Mouse (Mus musculus) adrenal gland (tissue): ENCODE results near the gene Cpne5.
"Not testable (repeated sequence)": the region's sequence is repeated elsewhere in the genome, so short reads cannot be mapped to it uniquely, and the experiment has no call there.

Experiments used
- intact Hi-C: fragments of 180-260 bp; cut with DNase I; formaldehyde crosslinking; loops from one replicate; pipeline ENCODE4 v1.15.1; 2025

Gene Cpne5

DNA sequence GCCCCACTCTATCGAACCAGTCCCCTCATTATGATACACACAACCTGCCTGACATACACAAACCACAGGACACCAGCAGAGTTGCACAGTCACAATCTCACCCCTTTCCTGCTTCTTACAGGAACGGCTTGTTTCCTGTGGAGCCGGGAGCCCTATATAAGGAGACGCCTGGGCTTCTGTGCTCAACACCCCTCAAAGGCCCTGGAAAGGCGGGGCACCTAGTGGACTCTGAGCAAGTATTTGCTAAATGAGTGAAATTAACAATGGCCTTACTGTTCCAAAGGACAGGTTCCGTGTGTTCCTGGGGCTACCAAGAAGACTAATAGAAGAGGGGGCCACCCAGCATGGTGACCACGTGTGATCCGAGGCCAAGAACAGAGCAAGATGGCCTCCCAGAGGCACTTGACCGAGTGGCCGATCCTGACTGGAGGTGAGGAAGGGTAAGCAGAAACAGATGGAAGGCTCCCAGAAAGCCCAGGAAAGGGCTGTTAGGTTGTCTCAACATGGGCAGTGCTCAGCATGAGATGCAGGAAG lies 20.1 kb upstream of the Cpne5 start:
- intact Hi-C loops, result no loop called here

DNA sequence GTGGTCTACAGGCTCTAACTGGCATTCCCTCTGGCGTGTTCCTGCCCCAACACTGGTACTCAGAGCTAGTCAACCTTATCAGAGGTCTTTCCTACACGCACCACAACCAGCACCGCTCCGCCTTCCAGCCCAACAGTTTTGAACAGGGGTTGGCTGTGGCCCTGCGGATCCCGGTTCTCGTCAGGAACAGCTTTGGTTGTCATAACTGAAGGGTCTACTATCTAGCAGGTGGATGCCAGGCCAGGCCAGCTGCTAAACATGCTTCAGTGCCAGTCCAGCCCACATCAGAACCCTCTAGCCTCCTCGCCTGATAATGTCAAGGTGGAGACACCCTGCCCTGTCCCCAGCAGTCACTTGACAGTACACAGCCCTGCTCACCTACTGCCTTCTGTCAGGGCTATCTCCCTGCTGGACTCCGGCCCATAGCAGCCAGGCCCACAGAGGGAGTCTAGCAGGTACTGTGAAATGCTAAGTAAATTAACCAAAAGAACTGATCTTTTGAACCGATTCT lies 19.1 kb upstream of the Cpne5 start:
- intact Hi-C loops, result no loop called here

DNA sequence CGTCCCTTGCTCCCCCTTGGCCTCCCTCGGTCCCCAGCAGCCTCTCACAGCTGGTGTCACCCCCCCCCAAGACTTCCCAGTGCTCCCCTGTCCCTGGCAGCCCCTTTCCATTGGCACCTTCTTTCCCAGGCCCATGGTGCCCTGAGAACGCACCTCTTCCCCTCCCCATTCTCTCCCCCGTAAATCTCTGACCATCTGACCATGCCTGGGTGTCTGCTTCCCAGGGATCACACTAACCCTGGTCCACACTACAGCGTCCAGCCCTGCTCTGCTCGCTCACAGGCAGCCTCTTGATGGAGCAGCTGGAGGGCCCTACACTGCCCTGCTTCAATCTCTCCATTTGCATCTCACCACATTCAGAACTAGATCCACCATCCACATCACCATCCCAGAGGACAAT lies 18.5 kb upstream of the Cpne5 start:
- intact Hi-C loops, result no loop called here

DNA sequence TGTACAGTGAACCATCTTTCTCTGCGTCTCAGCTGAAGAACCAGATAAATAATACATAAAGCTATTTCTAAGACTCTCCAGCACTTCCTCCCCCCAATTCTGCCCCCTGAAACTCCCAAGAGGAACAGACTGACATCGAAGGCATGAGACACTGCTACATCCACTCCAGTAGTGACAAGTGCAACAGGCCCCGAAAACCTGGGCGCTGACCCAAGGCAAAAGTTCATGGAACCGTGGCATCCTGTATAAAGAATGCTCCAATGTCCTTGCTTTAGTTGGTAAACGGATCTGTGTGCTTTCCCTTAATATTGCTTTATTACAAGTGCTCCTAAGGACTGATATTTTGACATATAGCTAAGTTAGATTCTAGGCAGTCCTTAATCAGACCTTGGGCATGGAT lies 16.8 kb upstream of the Cpne5 start:
- intact Hi-C loops, result not testable (repeated sequence)

DNA sequence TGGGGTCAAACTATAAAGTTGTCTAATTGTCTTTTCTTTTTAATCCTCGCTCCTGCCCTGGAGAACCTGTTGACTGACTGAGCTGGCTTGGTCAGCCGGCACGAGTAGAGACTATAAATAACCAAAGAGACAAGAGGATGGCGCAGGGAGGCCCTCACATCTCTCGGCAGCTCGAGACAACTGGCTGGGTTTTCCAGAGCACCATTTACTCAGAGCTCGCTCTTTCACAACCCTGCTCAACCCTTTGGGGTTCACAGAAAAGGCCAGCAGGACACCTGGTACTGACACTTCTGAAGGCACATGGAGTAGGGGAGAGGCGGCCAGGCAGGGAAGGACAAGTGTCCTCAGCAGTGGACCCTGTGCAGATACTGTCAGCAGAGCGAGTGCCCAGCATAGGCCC lies 15.7 kb upstream of the Cpne5 start:
- intact Hi-C loops, result no loop called here

DNA sequence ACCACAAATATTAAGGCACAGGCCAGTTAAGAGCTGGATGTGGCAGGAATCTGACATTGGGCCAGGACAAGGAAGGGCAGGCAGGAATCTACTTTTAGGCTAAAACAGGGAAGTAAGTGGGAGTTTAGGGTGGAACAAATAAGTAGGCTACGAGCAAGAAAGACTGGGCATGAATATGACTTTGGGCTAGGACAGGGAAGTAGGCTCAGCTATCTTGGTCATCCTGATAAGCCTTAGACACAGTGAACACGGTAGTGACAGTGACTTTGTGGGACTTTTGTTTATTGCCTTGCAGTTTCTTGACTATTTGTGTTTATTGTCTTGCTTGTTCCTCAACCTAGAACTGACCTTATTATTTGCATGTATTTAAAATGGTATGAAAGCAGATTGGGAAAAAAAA lies 15.3 kb upstream of the Cpne5 start:
- intact Hi-C loops, result no loop called here

DNA sequence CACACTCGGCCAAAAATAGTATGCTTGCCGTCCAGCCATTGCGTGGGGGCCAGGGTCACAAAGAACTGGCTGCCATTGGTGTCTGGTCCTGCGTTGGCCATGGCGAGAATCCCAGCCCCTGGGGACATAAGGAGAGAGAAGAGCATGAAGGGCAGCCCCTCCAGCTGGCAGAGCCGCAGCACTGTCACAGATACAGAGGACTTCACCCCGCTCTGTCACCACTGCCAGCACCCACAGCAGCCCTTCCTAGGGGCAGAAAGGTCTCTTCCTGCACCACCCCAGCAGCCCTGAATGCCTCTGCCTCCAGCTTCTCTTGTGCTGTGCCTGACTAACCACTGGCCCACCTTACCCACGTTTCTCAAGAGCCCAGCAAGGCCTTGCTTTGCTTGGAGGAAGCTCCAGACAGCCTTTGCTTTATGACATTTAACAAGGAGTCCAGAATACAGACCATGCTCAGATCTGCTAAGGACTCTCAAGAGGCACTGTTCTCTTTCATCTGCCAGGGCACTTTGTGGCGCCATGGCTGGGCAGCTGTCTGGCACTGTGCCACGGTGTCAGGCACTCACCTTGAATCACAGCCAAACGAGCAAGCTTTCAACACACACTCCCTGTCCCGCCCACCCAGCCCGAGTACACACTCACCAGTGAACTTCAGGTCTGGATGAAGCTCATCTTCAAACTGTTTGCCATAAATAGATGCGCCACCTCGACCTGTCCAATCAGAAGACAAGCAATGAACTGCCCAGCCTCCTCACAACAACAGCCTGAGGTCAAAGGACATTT lies 13.8 kb upstream of the Cpne5 start:
- intact Hi-C loops, result no loop called here

DNA sequence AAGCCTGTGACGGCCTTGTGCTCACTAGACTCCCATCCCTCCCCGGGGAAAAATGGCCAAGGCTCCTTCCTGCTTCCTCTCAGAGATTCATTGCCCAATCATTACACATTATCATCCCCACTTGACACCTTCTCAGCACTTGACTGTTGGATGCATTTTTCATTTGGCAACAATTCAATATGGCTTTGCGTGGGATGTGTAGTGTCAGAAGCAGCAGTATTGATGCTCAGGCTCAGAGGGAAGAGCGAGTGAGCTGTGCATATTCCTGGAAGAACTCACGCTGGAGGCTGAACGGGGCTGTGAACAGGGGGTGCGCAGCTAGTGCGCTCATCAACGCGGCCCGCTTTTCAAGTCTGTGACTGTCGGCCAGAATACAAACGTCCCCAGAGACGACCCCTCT lies 13.0 kb upstream of the Cpne5 start:
- intact Hi-C loops, result not testable (repeated sequence)

DNA sequence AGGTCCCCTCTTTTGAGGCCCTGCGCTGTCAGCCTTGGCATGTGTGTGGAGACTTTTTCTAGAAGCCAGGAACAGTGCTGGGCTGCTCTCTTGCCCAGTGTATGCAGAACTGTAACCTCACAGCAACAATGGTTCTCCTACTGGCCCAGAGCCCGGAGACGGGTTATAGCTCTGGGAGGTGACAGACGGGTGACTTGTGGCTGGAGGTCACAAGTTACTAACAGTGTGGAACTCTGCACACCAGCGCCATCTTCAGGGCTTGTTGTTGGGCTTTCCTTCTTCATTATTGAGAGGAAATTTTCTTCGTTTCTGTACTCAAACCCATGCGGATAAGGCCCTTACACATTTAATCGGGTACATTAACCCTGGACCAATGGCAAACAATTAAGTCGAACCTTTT lies 11.5 kb upstream of the Cpne5 start:
- intact Hi-C loops, result loop anchor here (5.0 kb wide), 1 partner anchor 202 kb away; no protein-coding TSS in a partner anchor

DNA sequence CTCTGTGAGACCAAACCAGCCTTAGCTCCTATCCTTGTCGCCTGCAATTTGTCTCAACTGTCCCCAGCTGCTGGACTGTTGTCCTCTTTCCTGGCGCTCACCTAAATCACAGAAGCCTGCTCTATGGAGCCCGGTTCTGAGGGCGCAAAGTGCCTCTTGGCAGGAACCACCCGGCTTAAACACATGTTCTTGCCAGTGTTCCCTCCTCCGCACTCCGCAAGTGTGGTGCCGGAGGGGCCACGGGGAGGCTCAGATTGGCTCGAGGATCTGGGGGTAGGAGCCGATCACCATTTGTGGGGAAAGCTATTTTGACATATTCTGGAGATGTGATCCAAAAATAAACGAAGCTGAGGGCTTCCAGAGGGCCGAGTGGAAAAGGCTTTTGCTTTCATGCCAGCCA lies 9.9 kb upstream of the Cpne5 start:
- intact Hi-C loops, result loop anchor here (2.0 to 5.0 kb wide), 2 partner anchors 75 to 201 kb away; no protein-coding TSS in a partner anchor

DNA sequence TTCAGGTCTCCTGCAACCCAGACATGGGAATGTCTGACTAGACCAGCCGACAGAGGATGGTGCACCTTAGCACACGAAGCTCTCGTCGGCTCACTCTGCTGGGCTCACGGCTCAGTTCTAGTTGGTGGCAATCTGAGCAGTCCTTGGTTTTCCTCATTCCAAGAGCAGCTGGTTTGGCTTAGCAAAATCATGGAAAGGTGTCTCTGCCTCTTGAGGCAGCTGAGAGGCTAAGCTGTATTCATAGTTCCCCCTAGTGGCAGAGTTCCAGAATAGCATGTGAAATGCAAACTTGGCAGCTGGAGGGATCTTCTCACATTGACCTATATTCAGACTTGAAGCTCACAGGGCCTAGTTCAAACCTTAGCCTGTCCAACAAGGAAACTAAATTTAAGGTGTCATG lies 8.6 kb upstream of the Cpne5 start:
- intact Hi-C loops, result loop anchor here (2.0 to 5.0 kb wide), 2 partner anchors 74 to 199 kb away; no protein-coding TSS in a partner anchor

DNA sequence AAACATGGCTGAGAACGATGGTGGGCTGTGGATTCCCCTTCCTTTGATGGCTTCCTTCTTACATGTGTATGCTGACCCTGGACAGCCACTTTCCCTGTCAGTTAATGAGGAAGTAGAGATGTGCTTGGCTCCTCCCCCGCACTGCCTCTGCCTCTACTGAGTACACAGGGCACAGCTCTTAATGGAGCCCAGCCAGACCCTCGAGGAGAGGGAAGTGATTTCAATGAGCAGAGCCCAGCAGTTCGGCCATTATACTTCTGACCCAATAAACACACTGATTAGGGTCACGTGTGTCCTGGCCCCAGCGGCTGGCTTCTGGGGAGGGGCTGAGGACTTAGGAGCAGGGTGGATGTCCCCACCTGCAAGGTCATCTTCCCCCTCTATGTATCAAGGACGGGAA lies 7.8 kb upstream of the Cpne5 start:
- intact Hi-C loops, result loop anchor here (2.0 to 5.0 kb wide), 2 partner anchors 73 to 198 kb away; no protein-coding TSS in a partner anchor

DNA sequence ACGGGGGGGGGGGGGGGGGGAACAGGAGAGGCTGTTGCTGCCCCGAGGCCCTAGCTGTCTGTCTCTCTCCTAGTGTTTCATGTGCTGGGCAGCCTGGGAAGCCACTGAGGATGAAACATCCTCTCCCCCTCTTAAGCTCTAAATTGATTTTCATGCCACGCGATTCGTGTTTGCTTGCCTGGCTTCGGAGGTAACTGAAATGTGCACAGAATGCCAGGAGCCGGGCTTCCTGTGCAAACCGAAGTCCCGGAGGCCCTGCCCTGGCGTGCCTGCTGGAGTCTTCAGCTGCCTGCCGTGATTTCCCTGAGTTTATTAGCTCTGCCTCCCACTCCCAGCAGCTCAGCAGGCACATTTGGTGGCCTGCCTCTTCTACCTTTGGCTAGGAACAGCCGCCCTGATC lies 6.9 kb upstream of the Cpne5 start:
- intact Hi-C loops, result loop anchor here (5.0 kb wide), 1 partner anchor 198 kb away; no protein-coding TSS in a partner anchor

DNA sequence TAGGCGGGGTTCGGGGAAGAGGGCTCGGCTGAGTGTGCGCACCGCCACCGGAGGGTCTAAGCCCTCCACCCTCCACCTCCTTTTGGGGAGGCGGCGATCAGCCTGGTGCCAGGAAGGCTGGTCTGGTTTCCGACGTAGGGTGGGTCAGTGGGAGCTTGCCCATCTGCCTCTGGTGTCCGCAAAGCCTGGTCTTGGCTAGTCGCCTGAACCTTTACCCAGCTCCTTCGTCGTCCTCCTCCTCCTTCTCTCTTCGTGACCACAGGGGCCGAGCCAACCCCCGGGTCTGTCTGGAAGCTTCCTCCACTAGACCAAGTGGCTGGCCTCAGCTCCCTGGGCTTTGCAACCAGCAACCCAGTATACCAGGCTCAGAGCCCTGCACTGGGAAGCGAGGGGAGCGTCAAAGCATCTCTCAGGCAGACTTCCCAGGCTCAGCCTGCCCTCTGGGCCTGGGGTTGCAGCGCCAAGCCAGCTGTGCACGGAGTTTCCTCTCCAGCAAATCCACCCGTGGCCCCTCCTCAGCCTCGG lies 516 bp upstream of the Cpne5 start:
- intact Hi-C loops, result no loop called here

DNA sequence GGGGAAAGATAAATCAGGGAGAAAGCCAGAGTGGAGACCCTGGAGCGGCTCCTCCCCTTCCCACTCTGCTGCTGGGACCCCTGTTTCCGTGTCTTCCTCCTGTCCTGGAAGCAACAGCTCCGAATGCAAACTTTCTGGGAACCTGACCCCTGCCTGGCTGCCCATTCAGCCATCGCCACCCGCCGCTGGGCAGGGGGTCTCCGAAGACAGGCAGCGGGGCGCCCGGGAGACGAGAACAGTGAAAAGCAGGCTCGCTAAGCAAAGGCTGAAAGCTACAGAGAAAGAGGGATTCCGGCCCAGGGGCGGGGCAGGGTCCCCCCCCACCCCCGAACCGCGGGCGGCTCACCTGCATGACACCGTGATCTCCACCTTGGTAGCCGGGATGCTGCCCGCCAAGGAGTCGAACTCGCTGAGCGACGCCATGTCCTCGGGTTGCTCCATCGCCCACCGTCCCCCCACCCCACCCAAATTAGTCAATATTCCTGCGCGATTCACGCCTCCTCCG lies 648 bp downstream of the Cpne5 start:
- intact Hi-C loops, result no loop called here

DNA sequence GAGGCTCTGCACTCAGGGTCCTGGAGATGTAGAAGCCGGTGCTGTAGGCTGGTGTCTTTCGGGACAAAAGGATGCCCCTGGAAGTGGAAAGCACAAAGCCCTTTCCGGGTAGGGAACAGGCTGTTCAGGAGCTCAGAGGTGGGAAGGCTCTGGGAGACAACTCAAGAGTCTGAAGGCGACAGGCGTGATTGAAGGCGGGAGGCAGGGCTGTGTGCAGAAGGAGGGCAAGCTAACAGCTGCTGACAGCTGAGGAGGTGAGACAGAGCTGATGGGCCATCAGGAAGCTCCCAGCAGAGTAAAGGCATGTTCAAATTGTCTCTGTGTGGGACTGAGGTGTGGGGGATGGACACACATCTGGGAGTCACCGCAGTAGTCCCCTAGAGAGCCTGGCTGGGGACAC lies 1.9 kb downstream of the Cpne5 start:
- intact Hi-C loops, result no loop called here

DNA sequence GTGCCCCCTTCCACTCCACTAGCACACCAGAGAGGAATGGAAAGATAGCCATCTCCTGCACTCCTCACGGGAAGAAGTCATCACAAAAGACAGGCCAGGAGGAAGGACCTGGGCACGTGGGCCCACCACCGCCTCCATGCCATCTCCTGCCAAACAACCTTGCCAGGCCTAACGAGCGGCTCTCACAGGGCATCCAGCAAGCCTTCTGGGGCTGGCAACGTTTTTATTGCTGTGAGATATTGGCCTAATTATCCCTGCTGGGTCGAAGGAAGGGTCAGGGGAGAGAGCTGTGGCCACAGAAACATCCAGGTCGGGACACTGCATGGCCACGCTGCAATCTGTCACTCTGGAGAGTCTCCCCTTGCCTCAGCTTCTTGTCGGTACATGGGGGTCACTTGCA lies 6.9 kb downstream of the Cpne5 start:
- intact Hi-C loops, result loop anchor here (5.0 kb wide), 1 partner anchor 44 kb away; no protein-coding TSS in a partner anchor

DNA sequence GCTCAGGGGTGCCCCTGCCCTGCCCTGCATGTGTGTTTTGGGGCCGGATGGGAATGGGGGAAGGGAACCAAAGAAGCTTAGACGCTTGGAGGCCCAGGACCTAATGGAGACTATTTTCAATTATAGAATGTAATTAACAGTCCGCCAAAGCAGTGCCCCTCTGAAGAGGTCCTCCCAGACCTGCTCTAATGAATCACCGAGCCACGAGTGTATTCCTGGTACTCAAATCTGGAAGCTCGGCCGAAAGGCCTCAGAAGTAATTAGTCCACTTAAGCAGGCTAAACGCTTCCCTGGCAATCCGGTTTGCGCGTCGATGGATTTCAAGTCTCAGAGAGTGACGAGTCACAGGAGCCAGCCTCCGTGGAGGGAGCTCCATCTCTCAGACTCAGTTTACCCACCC lies 17.3 kb downstream of the Cpne5 start:
- intact Hi-C loops, result no loop called here

DNA sequence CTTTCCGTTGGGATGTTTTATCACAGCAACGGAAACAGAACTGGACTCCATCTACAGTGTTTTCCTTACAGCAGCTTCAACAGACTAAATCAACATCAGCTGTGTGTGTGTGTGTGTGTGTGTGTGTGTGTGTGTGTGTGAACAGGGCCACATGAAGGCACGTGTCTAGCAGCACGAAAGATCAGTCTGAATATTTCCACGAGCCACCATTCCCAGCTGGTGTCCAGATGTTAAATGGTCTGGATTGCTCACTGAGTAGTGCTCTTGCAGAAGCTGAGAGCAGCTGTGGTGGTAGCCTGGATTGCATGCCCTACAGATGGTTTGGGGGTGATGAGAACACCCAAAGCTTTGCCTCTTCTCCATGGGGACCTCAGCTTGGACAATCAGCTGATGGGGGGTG lies 19.9 kb downstream of the Cpne5 start:
- intact Hi-C loops, result no loop called here

DNA sequence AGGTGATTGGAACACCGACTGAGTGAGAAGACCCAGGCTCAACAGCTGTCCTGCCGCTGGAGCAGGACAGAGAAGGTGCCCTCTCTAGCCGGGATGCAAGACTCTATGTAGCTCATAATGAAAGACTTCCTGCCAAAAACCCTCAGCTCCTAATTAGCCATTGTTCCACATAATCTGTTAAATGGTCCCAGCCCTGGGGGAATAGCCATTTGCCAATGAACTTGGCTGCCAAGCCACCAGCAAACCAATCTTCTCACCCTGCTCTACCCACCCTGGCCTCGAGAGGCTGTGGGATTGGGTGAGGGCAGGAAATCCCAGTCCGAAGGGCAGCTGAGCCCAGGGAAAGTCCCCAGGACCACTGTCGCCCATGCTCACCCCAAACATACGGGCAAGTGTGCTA lies 21.9 kb downstream of the Cpne5 start:
- intact Hi-C loops, result no loop called here

DNA sequence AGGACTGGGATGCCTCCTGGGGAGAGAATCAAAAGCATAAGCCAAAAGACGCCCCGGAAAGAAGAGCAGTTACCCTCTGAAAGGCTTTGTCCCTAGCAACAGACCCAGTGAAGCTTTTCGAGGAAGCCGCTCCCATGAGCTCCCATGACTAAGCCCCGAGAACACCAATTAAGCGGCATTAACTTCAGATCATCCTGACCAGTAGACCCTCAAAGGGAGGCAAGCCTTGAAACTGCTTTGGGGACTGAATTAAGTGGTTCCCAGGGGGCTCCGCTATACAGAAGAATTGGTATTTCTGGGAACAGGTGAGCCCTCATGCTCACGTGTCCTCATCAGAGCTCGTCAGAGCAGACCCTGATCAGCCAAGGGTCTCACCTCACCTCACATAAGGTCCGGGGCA lies 23.3 kb downstream of the Cpne5 start:
- intact Hi-C loops, result no loop called here

DNA sequence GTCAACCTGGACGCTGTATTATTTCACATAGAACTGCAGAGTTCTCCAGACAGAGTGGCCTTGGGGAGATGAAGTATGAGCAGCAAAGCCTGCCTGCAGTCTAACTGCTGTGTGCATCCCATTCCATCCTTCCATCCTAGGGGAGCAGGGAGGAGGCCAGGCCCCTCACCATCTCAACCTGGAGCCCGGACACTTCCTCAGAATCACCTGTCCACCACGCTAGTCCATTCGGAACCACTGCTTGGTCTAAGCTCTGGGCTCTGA lies 23.8 kb downstream of the Cpne5 start:
- intact Hi-C loops, result no loop called here
